Mouse (Mus musculus) T-helper 17 cell (primary cell): ENCODE data around the gene Dapk2.

Experiments
- in situ Hi-C, 2 experiments: fragments of 300-600 bp; cut with MboI, MseI; formaldehyde crosslinking; loops; 1 replicate in 1 of 2; 2 replicates in 1 of 2; pipeline ENCODE4 v1.15.1; 2025; ENCODE audit warnings: high pct_unique_total_duplicates in 2 of 2

The Dapk2 gene

GRCm38 (mm10) chr9:66142265-66142664 is 15.8 kb upstream of the Dapk2 start:
- in situ Hi-C loops, result no loop called here

GRCm38 (mm10) chr9:66144248-66144647 is 13.8 kb upstream of the Dapk2 start:
- in situ Hi-C loops, result no loop called here

DNA sequence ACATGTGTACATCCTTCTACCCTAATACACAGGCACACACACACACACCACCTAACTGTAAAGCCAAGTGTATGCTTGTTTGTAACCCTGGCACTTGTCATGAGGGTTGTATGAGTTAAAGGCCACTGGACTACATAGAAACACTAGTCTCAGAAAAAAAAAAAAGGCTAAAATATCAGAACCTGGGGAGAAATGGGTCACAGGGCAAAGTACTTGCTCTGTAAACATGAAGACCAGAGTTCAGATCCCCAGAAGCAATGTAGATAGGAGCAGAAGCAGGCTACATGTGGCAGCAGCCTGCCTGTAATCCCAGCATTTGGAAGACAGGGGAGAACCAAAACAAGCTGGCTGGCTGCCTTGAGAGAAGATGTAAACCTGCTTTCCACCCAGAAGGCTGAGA is 11.9 kb upstream of the Dapk2 start:
- in situ Hi-C loops, result no loop called here

GRCm38 (mm10) chr9:66152011-66152410 is 6.0 kb upstream of the Dapk2 start:
- in situ Hi-C loops, result loop anchor here in 1 of 2 experiments (25.0 kb wide), 1 partner anchor 1635 kb away; no protein-coding TSS in a partner anchor

DNA sequence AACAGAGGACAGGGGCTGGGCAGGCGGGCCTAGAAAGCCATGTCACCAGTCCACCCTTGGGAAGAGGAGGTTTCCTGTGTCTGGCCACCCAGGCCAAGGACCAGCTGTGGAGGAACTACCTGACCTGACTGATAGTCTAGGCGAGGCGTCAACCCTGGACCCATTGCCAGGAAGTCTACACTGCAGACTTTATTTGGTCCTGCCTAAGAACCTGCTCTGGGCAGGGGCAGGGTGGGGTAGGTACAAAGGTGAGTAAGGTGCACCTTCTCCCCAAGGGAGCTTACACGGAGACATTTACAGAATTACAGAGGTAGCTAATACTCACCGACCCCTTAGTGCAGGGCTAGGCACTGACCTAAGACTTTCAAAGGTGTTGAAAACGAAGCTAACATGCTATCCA is 4.4 kb upstream of the Dapk2 start:
- in situ Hi-C loops, result loop anchor here in 1 of 2 experiments (25.0 kb wide), 1 partner anchor 1634 kb away; no protein-coding TSS in a partner anchor

GRCm38 (mm10) chr9:66154013-66154412 is 4.0 kb upstream of the Dapk2 start:
- in situ Hi-C loops, result loop anchor here in 1 of 2 experiments (25.0 kb wide), 1 partner anchor 1633 kb away; no protein-coding TSS in a partner anchor

GRCm38 (mm10) chr9:66155534-66155933 is 2.5 kb upstream of the Dapk2 start:
- in situ Hi-C loops, result loop anchor here in 1 of 2 experiments (25.0 kb wide), 1 partner anchor 1632 kb away; no protein-coding TSS in a partner anchor

DNA sequence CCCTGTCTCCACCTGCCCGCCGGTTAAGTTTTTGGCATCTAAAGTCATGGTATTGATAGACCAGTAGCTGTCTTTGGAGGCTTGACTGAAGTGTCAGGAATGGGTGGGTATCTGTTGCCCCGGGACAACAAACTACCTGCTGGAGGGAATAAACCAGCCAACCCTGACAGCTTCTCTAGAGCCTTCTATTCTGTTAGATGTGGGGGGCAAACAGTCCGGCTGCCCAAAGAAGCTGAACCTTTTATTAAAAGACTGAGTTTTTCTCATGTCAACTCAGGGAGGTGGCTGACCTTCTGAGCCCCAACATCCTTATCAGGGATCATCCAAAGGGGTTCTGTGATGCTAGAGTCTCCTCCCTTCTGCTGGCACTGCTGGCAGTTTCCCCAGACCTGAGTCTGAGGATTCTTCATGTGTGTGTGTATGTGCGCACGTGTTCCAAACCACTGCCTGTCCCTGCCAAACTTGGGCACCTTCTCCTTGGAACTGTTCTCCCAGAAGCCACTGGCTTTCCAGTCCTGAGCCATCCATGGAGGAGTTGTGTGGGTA is 935 bp downstream of the Dapk2 start:
- in situ Hi-C loops, result loop anchor here in 1 of 2 experiments (25.0 kb wide), 1 partner anchor 1628 kb away; no protein-coding TSS in a partner anchor

DNA sequence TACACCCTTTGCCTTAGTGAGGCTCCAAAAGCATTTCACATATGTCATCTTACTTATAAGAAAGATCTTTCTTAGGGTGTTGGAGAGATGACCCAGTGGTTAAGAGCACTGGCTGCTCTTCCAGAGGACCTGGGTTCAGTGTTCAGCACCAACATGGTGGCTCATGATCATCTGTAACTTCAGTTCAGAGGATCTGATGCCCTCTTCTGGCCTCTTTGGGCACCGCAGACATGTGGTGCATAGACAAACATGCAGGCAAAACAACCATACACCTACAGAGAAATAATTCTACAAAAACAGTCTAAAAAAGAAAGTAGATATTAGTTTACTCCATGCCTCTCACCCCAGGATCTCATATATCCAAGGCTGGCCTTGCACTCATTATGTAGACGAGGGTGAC is 2.1 kb downstream of the Dapk2 start:
- in situ Hi-C loops, result loop anchor here in 1 of 2 experiments (25.0 kb wide), 1 partner anchor 1627 kb away; no protein-coding TSS in a partner anchor

GRCm38 (mm10) chr9:66162995-66163394 is 5.0 kb downstream of the Dapk2 start:
- in situ Hi-C loops, result loop anchor here in 1 of 2 experiments (25.0 kb wide), 1 partner anchor 1624 kb away; no protein-coding TSS in a partner anchor

- in situ Hi-C loops, result loop anchor here in 1 of 2 experiments (25.0 kb wide), 1 partner anchor 1620 kb away; no protein-coding TSS in a partner anchor
Measured at GRCm38 (mm10) chr9:66167222-66167621, 9.2 kb downstream of the Dapk2 start.

DNA sequence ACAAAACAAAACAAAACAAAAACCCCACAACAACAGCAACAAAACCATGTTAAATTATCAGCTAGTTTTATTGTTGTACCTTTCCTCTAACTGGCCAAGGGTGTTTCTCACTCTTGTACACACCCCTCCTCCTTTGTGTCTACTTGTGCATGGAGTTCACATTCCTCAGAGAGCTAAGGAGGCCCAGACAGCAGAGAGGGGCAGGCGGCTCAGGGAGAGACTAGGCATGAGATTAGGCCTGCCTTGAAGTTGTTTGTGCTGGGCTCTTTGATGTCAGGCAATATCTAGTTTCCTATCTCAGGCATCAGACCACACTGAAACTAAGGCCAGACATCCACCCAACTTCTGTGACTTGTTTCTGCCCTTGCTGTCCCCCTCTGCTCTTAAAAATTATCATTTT is 10.2 kb downstream of the Dapk2 start:
- in situ Hi-C loops, result loop anchor here in 1 of 2 experiments (25.0 kb wide), 1 partner anchor 1619 kb away; no protein-coding TSS in a partner anchor

DNA sequence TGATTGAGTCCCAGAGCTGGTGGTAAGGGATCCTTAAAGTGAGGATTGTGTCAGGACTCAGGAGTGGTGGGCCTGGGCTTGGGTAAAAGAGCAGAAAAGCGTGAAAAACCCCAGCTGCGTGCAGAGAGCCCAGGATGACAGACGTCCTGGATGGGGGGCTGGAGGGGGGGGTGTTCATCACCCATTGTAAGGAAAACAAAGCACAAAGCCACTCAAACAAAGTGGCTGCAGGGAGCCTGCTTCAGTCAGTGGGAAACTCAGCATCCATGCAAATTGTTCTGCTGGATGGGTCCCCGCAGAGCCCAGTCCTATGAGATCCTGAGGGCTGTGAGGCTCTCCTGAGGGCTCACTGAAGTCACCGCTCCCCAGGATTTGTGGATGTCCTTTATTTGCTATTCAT is 12.5 kb downstream of the Dapk2 start:
- in situ Hi-C loops, result loop anchor here in 1 of 2 experiments (25.0 kb wide), 1 partner anchor 1617 kb away; no protein-coding TSS in a partner anchor

GRCm38 (mm10) chr9:66171275-66171921 is 13.4 kb downstream of the Dapk2 start:
- in situ Hi-C loops, result loop anchor here in 1 of 2 experiments (25.0 kb wide), 1 partner anchor 1616 kb away; no protein-coding TSS in a partner anchor

- in situ Hi-C loops, result loop anchor here in 1 of 2 experiments (25.0 kb wide), 1 partner anchor 1614 kb away; no protein-coding TSS in a partner anchor
Measured at GRCm38 (mm10) chr9:66173316-66173855, 15.4 kb downstream of the Dapk2 start.

DNA sequence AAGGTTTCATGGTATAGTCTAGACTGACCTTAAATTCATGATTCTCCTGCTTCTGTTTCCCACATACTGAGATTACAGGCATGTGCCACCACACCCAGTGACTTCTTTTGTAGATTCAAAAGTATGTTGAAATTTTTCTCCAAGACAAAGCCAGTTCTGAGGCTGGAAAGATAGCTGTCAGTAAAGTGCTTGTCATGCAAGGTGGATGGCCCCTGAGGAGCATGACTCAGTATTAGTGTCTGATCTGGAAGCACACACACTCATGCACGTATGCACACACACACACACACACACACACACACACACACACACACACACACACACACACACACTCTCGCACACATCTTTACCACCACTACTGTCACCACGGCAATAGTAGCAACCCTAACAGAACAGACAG is 17.0 kb downstream of the Dapk2 start:
- in situ Hi-C loops, result loop anchor here in 1 of 2 experiments (25.0 kb wide), 1 partner anchor 1612 kb away; no protein-coding TSS in a partner anchor

- in situ Hi-C loops, result no loop called here
Measured at GRCm38 (mm10) chr9:66177975-66178374, 20.0 kb downstream of the Dapk2 start.

DNA sequence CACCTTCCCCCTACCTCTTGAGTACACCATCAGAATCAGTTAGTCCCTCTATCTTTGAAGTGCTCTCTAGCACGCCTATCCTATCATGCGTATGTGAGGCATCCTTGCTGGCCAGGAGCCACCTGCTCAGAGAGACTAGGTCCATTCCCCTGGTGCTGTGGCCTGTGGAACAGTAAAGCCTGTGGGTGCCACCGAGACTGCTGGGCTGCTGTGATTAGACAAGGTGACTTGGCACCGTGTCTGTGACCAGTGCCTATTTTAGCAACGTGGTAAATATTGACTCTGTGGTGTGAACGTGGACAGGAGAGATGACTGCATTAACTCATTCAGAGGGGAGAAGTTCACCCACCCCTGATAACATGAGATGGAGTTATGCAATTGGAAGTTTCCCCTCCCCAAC is 21.8 kb downstream of the Dapk2 start:
- in situ Hi-C loops, result no loop called here

DNA sequence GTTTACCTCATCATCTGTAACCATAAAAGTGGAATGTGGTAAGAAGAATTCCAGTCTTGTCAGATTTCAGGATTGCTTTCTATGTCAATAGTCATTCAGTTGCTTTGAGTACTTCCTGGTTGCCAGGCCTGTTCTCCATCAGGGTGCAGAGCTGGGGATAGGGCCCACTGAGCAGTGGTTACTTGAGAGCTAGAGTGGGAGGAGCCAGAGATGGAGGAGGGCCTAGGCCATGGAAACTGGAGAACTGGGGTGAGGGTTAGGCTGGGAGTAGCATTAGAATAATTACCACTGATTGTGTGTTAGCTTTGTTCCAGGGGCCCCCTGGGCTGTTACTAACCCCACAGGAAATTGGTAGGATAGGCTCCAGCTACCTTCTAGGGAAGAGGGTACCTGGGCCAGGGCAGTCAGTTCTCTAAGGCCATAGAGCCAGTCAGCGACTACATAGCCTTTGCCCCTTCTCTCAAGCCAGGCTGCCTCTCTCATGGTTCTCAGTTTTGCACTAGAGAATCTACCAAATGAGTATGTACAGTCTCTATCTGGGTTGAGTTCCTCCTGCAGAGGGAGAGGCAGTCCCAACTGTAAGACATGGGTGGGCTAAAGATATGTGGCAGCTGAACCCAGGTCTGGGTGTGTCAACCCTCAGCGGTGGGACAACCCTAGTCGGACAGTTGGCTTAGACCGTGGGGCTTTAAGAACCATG is 23.3 kb downstream of the Dapk2 start:
- in situ Hi-C loops, result no loop called here

DNA sequence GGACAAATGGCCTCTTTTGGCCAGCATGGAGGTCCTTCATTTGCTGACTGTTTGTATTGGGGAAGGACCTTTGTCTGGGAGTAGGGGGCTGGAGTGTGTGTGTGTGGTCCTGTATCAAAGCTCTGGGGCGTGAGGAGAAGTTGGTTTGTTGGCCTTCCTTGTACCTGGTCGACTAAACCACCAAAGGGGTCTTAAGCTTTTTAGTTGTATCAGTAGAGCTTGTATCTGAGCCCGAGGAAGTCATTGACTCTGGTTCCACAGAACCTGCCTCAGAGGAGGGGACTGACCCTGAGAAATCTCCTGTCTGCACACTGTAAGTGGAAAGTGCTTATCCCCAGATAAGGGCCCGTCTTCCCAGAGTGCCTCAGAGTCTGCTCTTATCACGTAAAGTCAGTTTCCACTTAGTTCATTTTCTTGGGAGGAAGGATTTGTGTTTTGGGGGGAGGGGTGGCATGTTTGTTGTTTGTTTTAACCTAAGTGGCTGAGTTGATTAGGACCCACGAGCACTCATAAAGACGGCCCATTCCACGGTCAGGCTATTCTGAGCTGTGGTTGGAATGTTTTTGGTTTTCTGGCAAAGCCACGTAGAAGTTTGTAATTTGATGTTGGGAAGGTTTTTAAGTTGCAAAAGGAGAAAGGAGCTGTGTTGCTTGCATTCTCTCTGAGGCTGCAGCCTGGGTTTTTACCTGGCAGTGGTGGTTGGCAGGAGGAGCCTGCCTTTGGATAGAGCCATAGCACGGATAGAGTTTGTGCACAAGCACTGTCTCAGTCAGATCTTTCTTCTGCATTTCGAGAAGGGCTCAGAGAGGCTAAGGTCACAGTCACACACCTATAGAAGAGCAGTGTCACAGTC is 24.0 kb downstream of the Dapk2 start:
- in situ Hi-C loops, result no loop called here

DNA sequence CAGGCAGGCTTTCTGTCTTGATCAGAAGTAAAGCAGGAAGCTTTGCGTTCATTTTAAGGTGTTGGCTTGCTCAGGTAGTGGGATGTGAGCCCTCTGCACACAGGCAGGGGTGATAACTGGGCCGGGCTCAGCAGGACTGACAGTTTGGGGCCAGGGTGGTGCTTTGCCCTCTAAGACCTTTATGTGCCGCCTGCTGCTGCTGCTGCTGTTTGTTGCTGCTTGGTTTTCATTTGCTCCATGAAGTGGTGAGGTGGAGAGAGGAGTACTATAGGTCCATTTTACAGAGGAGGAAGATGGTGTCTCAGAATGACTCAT is 24.6 kb downstream of the Dapk2 start:
- in situ Hi-C loops, result no loop called here
